Mouse (Mus musculus) liver, embryonic 14 days (tissue): ENCODE measurements around the gene C87977. TPM values are rescaled to one million over a fixed set of nuclear protein-coding genes. Genes with fewer than 3 reads are reported as not detected.

Experiments
- polyA plus RNA-seq: library from polyadenylated mRNA; depleted of rRNA; stranded (reverse); fragments of >200 nt; gene quantifications from 2 replicates; pipeline ENCODE4 v1.2.3, GENCODE M21; 2012; rRNA removed

C87977 gene
- polyA plus RNA-seq = not detected in 2 replicates

DNA sequence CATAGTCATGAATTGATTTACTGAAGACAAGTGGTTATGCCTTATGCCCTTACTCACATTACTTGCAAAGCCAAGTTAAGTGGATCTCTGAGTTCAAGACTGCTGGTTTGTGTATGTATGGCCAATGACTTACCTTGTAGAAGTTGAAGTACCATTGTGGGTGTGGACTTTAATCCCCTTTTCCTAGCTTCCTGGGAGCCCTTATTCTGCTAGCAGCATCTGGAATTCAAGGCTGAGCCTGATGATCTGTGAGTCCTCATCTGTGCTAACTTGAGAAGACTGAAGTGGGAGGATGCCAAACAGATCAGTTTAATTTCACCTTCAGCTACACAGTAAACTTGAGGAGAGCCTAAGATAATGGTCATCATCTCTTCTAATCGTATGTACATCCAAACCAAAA, at the start of gene C87977:
C87977 (minus strand) TSS at position 101 of the 400 bp plus-strand sequence.

DNA sequence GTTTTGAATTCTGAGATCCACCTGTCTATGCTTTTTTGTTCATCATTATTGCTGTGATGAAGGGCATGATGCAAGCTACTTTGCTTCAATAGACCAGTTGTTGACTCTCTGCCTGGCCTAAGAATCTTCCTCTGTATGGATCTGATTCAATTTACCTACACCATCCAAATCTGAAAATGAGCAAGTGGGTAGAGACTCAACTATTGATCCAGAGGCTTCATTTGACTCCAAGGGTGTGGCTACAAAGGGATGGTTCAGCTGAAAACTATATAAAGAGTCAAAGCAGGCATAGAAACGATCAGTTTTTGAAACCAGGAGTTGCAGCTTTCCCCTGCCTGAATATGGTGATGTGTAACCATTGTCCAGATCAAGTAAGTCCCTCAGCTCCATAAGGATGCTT, 22.7 kb downstream of the C87977 start, which contains the start of gene Oog2:
Oog2 (plus strand) TSS at position 301 of the 400 bp plus-strand sequence.

DNA sequence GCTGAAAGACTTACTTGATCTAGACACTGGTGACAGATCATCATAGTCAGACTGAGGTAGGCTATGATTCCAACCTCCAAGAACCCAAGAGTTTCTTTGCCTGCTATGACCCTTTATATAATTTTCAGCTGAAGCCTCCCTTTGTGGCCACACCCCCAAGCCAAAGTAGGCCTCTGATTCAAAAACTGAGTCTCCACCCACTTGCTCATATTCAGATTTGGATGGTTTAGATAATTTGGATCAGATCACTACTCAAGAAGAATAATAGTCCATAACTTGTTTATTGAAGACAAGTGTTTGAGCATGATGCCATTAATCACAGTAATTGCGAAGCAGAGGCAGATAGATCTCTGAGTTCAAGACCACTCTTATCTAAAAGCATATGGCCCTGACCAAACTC, 50.6 kb downstream of the C87977 start, which contains the start of gene Oog3:
Oog3 (minus strand) TSS at position 101 of the 400 bp plus-strand sequence.

Other genes starting within 250 kb of the C87977 start
- not detected in 2 replicates for gene Gm13101, start 246.4 kb downstream of the C87977 start, polyA plus RNA-seq
- not detected in 2 replicates for gene Pramef17, start 218.9 kb downstream of the C87977 start, polyA plus RNA-seq
- gene Pramel4, start 154.2 kb downstream of the C87977 start, polyA plus RNA-seq = not detected in 2 replicates
- gene Gm13102, start 106.8 kb downstream of the C87977 start, polyA plus RNA-seq = not detected in 2 replicates
- gene Oog3, start 50.7 kb downstream of the C87977 start, polyA plus RNA-seq = not detected in 2 replicates
- gene Oog2, start 22.6 kb downstream of the C87977 start, polyA plus RNA-seq = not detected in 2 replicates
- gene Pramel5, start 67.2 kb upstream of the C87977 start, polyA plus RNA-seq = not detected in 2 replicates
- not detected in 2 replicates for gene Gm13128, start 116.9 kb upstream of the C87977 start, polyA plus RNA-seq
- gene Gm13119, start 144.6 kb upstream of the C87977 start, polyA plus RNA-seq = not detected in 2 replicates
- not detected in 2 replicates for gene Pramef20, start 164.6 kb upstream of the C87977 start, polyA plus RNA-seq
- 0.01 and 0.08 TPM in 2 replicates for gene Pramef12, start 195.1 kb upstream of the C87977 start, polyA plus RNA-seq
- not detected in 2 replicates for gene 1700012P22Rik, start 225.5 kb upstream of the C87977 start, polyA plus RNA-seq
- not detected in 2 replicates for gene Gm9944, start 240.0 kb upstream of the C87977 start, polyA plus RNA-seq